Mouse (Mus musculus) lung, embryonic 15.5 days (tissue): Measurements from ENCODE around the gene Aim2. TPM values are rescaled to one million over a fixed set of nuclear protein-coding genes. Genes with fewer than 3 reads are reported as not detected.
"Not testable (repeated sequence)": the region's sequence is repeated elsewhere in the genome, so short reads cannot be mapped to it uniquely, and the experiment has no call there.

ENCODE experiments used
- ATAC-seq: fragments of 200-750 bp; cut with Nextera tagmentation; 2 replicates; pipeline ENCODE4 v1.8.0; 2017; ENCODE audit warnings: moderate number of reproducible peaks, borderline replicate concordance; ENCODE audit not compliant: low FRiP score, low TSS enrichment; ENCODE audit errors: extremely low read depth
- H3K27ac ChIP-seq: fragments of 300-500 bp; sonication (generic); 2 replicates; pipeline ENCODE4 v1.5.1; 2015; ENCODE audit warnings: moderate library complexity, mild to moderate bottlenecking, inconsistent platforms
- H3K27me3 ChIP-seq: fragments of 300-500 bp; sonication (generic); 2 replicates; pipeline ENCODE4 v1.6.1; 2015; ENCODE audit warnings: inconsistent platforms
- H3K36me3 ChIP-seq: fragments of 300-500 bp; sonication (generic); 2 replicates; pipeline ENCODE4 v1.6.1; 2015; ENCODE audit warnings: inconsistent platforms
- H3K4me1 ChIP-seq: fragments of 300-500 bp; sonication (generic); 2 replicates; pipeline ENCODE4 v1.6.1; 2015; ENCODE audit warnings: inconsistent platforms
- H3K4me2 ChIP-seq: fragments of 300-500 bp; sonication (generic); 2 replicates; pipeline ENCODE4 v1.6.1; 2015; ENCODE audit warnings: inconsistent platforms, mild to moderate bottlenecking, moderate library complexity
- H3K4me3 ChIP-seq: fragments of 300-500 bp; sonication (generic); 2 replicates; pipeline ENCODE4 v1.5.1; 2015; ENCODE audit warnings: mild to moderate bottlenecking, inconsistent platforms
- H3K9ac ChIP-seq: fragments of 300-500 bp; sonication (generic); 2 replicates; pipeline ENCODE4 v1.6.1; 2015; ENCODE audit warnings: inconsistent platforms
- H3K9me3 ChIP-seq: fragments of 300-500 bp; sonication (generic); 2 replicates; pipeline ENCODE4 v1.6.1; 2016; ENCODE audit warnings: inconsistent platforms
- WGBS: fragments of 180-500 bp; shearing (Covaris S2); methylation state at CpG from one replicate; pipeline ENCODE4 v1.1.7; 2015; 5-methylcytosine and 5-hydroxymethylcytosine counted together
- polyA plus RNA-seq: library from polyadenylated mRNA; unstranded; fragments of >200 nt; fragmentation: Nextera tagmentation; extraction: Ambion mirVana; gene quantifications from 2 replicates; pipeline ENCODE4 v1.2.1, GENCODE M21; 2015

Gene Aim2
- 0.84 and 1.7 TPM in 2 replicates for polyA plus RNA-seq

- Histone ChIP-seq H3K9me3 (no peaks in the 10 kb centered on the region), H3K4me3 (0 out of 2 replicates have a peak within 1 kb of the TSS, but pooled peaks have one; percentile 10), H3K9ac (no peak within 1 kb of the TSS), H3K36me3 (no peaks in the 10 kb centered on the region), H3K4me1 (no peaks in the 10 kb centered on the region), H3K27ac (no peak within 1 kb of the TSS), H3K4me2 (peak within 1 kb of the TSS; percentile 52), H3K27me3 (no peaks in the 10 kb centered on the region)
- ATAC-seq: peak; percentile 54; the same call in 1 of the 2 replicates
- 8% methylated on average over 10 of the region's 10 CpGs for WGBS
Observed at GRCm38 (mm10) chr1:173350372-173350957, at the start of gene Aim2. Gene Aim2, plus strand, starts transcription at chr1:173350879.

DNA sequence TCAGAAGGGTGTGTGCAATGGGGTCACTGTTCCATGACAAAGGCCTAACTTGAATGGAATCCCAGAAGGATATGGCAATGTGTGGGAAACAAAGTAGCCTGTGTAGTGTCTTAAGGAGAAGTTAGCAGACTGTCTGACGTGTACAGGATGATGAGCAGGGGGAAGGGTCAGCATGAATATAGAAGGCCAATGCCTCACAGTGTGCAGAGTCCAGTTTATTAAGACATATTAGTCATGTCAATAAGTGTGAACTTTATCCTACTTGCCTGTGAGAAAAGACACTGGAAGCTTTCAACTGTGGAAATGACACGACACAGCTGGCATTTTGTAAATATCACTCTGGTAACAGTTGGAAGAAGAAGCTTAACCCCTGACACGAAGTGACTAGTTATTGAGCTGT lies 47.9 kb upstream of the Aim2 start:
- H3K9ac ChIP-seq, H3K9me3 ChIP-seq, ATAC-seq, H3K27me3 ChIP-seq, H3K4me1 ChIP-seq, H3K27ac ChIP-seq, H3K4me3 ChIP-seq, H3K4me2 ChIP-seq, H3K36me3 ChIP-seq: not testable (repeated sequence)
- 29% methylated on average over 3 of the region's 3 CpGs for WGBS

- not testable (repeated sequence) for H3K27me3 ChIP-seq, H3K4me3 ChIP-seq, H3K4me1 ChIP-seq, H3K27ac ChIP-seq, H3K4me2 ChIP-seq, H3K36me3 ChIP-seq, H3K9me3 ChIP-seq, H3K9ac ChIP-seq, ATAC-seq
- 47% methylated on average over 7 of the region's 7 CpGs for WGBS
Observed at GRCm38 (mm10) chr1:173313535-173314050, 37.1 kb upstream of the Aim2 start.

DNA sequence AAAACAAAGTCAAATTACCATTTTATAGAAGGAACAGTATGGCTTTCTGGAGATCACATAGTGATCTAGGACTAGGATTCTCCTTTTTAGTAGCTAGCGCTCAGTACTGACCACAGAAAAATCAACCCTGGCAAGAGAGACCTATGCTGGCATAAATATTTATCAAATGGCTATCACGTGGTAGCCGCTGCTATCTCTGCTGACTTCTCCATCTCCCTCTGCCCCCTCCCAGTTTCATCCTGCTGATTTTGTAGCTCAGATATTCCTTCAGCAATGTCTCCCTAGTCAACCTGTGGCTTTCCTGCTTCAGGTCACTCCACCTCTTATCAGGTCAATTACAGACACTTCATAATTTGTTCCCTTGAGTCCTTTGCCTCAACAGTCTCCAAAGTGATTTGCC lies 35.0 kb upstream of the Aim2 start:
- Histone ChIP-seq H3K9me3 (no peaks in the 10 kb centered on the region), H3K36me3 (no peaks in the 10 kb centered on the region), H3K4me1 (no peaks in the 10 kb centered on the region), H3K9ac (no peak overlapping the region), H3K4me3 (no peak overlapping the region), H3K27me3 (no peaks in the 10 kb centered on the region), H3K27ac (no peak overlapping the region), H3K4me2 (no peak overlapping the region)
- ATAC-seq: no peak
- 56% methylated on average over 3 of the region's 3 CpGs for WGBS

DNA sequence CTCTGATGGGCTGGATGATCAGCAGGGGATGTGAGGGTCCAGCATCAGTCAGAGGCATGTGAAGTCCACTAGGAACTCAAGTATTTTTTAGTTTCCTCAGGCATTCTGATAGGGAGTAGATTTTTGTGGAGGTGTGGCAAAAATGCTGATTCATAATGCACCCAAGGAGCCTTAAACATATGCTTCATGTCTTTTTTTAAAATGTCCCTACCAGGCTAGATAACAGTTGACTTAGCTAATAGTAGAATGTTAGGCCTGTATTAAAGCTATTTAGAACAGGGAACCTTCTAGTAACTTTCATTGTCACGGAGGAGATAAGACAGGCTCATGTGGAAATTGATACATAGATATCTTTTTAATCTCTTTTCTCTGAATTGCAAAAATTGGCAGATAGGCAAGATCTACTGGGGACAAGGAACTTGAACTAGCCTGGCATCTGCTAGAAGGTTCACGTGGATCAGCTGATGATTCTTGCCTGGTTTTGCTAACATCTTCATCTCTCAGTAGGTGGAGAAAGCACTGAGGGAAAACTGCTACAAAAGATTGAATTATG lies 32.7 kb upstream of the Aim2 start:
- Histone ChIP-seq H3K9ac (no peak overlapping the region), H3K9me3 (no peaks in the 10 kb centered on the region), H3K27ac (no peak overlapping the region), H3K4me2 (no peak overlapping the region), H3K36me3 (no peaks in the 10 kb centered on the region), H3K4me1 (no peaks in the 10 kb centered on the region), H3K27me3 (no peaks in the 10 kb centered on the region), H3K4me3 (no peak overlapping the region)
- WGBS: 86% methylated on average over 2 of the region's 2 CpGs
- ATAC-seq: no peak

DNA sequence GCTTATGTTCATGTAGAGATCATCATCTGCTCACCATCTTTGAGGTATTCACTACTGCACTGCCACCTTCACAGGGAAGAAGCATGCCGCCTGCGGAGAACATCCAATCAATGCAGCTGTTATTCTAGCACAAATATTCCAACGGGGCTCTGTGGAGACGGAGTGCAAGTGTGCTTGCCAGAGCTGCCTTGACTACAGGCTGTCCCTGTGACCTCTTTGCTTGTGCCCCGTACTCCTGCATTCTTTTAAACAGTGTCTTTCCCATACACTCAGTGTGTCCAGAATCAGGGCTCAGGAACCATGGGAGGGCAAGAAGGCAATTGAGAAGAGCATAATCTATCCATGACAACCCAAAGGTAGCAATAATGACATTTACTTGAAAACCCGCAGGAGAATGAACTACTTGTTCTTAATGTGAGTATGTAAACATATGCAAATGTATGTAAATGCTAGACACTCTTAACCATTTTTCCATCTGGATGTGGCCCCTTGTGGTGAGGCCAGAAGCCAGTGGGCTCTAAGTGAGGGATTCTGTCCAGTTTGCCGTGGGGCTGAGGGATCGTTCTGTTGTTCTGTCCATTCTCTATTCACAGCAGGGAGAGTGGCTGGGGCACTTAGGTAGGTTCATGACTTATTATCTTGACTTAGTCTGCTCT lies 29.0 kb upstream of the Aim2 start:
- Histone ChIP-seq H3K4me3 (no peak overlapping the region), H3K9ac (no peak overlapping the region), H3K27ac (no peak overlapping the region), H3K36me3 (no peaks in the 10 kb centered on the region), H3K9me3 (no peaks in the 10 kb centered on the region), H3K4me1 (no peaks in the 10 kb centered on the region), H3K4me2 (no peak overlapping the region), H3K27me3 (no peaks in the 10 kb centered on the region)
- ATAC-seq: no peak
- 61% methylated on average over 8 of the region's 8 CpGs for WGBS

GRCm38 (mm10) chr1:173322249-173322627 lies 28.4 kb upstream of the Aim2 start:
- ATAC-seq: no peak
- no peak overlapping the region for H3K4me2 ChIP-seq
- no peaks in the 10 kb centered on the region for H3K4me1 ChIP-seq
- no peaks in the 10 kb centered on the region for H3K27me3 ChIP-seq
- WGBS: 57% methylated on average over 6 of the region's 6 CpGs
- no peaks in the 10 kb centered on the region for H3K36me3 ChIP-seq
- no peak overlapping the region for H3K4me3 ChIP-seq
- no peak overlapping the region for H3K27ac ChIP-seq
- no peak overlapping the region for H3K9ac ChIP-seq
- no peaks in the 10 kb centered on the region for H3K9me3 ChIP-seq

DNA sequence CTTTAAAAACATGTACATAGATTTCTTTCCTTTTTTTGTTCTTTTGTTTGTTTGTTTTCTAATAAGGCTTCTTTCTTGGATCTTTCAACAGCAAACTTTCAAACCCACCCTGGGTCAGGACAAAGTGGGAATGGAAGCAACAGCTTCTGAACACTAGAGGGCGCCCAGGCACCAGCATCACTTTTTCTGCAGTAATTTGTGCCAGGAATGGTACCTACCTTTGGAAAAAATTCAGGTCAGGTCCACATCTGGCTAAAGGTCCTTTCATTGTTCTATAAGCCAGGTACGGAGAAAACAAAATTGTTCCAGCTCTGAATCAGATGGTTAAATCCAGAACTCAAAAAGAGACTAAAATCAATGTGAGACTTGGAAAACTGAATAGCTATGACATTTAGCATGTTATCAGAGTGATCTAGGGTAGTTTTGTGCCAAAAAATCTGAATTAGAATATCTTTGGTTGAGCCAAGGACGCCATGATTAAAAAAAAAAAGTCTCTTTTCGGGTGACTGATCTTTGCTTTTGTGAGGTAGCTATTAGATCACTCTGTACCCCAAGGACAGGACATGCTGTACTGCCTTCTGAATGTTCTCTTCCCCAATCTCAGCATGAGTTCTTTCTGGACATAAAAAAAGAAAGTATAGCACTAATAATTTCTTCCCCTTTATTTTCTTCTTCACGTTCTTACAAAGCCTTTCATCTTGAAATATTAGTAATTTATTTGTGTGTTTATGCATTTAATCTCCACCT lies 26.7 kb upstream of the Aim2 start:
- no peak for ATAC-seq
- Histone ChIP-seq H3K27ac (no peak overlapping the region), H3K4me3 (no peak overlapping the region), H3K4me2 (no peak overlapping the region), H3K4me1 (no peaks in the 10 kb centered on the region), H3K9me3 (no peaks in the 10 kb centered on the region), H3K9ac (no peak overlapping the region), H3K27me3 (no peaks in the 10 kb centered on the region), H3K36me3 (no peaks in the 10 kb centered on the region)
- 21% methylated on average over 5 of the region's 5 CpGs for WGBS

GRCm38 (mm10) chr1:173324961-173325360 lies 25.7 kb upstream of the Aim2 start:
- no peaks in the 10 kb centered on the region for H3K9me3 ChIP-seq
- no peaks in the 10 kb centered on the region for H3K4me1 ChIP-seq
- no peak overlapping the region for H3K9ac ChIP-seq
- H3K27me3 ChIP-seq: no peaks in the 10 kb centered on the region
- WGBS: 62% methylated on average over 4 of the region's 4 CpGs
- ATAC-seq: no peak
- H3K4me3 ChIP-seq: no peak overlapping the region
- H3K27ac ChIP-seq: no peak overlapping the region
- H3K36me3 ChIP-seq: no peaks in the 10 kb centered on the region
- H3K4me2 ChIP-seq: no peak overlapping the region

DNA sequence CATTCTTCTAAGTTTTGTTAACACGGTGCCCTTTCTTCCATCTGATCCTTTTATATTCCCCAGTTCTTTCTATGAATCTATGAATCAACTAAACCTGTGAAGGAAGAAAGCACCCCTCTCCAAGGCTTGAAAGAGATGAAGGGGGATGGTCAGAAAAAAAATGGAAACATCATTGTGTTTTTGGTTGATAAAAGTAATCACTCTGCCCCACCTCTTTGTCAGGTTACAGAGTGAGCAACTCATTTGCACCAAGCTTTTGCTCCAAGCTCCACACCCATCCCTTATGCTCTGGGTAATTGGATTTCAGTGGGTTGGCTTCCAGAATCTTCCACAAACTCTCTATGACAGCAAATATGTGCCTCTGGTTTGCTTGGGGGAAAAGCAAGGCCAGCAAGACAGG lies 25.3 kb upstream of the Aim2 start:
- Histone ChIP-seq H3K27ac (no peak overlapping the region), H3K27me3 (no peaks in the 10 kb centered on the region), H3K36me3 (no peaks in the 10 kb centered on the region), H3K4me1 (no peaks in the 10 kb centered on the region), H3K9ac (no peak overlapping the region), H3K9me3 (no peaks in the 10 kb centered on the region), H3K4me2 (no peak overlapping the region), H3K4me3 (no peak overlapping the region)
- no peak for ATAC-seq
- WGBS: 70% methylated on average over 1 of the region's 1 CpGs

DNA sequence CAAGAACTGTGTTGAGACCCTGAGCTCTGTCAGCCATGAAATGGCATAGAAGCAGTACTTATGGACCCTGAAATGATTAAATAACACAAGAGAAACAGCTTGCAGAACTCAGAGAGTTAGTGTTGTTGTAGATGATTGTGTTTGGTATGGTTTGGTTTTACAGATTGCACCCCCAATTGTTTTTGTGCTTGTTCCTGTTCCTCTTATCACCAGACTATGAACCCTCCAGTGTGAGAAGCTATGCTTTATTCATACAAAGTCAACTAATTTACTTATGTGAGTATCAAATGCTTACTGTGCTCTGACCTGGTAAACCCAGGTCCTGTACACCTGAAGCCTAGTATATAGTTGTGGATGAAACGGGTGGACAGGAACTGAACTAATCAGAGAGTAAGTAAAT lies 24.1 kb upstream of the Aim2 start:
- H3K4me1 ChIP-seq: no peaks in the 10 kb centered on the region
- no peaks in the 10 kb centered on the region for H3K36me3 ChIP-seq
- H3K9ac ChIP-seq: no peak overlapping the region
- no peaks in the 10 kb centered on the region for H3K27me3 ChIP-seq
- 78% methylated on average over 1 of the region's 1 CpGs for WGBS
- no peak overlapping the region for H3K4me2 ChIP-seq
- ATAC-seq: no peak
- H3K27ac ChIP-seq: no peak overlapping the region
- H3K9me3 ChIP-seq: no peaks in the 10 kb centered on the region
- no peak overlapping the region for H3K4me3 ChIP-seq

- Histone ChIP-seq H3K36me3 (no peaks in the 10 kb centered on the region), H3K4me3 (no peak overlapping the region), H3K9me3 (no peaks in the 10 kb centered on the region), H3K27me3 (no peaks in the 10 kb centered on the region), H3K4me2 (no peak overlapping the region), H3K4me1 (no peaks in the 10 kb centered on the region), H3K9ac (no peak overlapping the region), H3K27ac (no peak overlapping the region)
- ATAC-seq: no peak
- WGBS: 68% methylated on average over 8 of the region's 8 CpGs
Observed at GRCm38 (mm10) chr1:173328446-173328845, 22.2 kb upstream of the Aim2 start.
